In the genomic region with DNA sequence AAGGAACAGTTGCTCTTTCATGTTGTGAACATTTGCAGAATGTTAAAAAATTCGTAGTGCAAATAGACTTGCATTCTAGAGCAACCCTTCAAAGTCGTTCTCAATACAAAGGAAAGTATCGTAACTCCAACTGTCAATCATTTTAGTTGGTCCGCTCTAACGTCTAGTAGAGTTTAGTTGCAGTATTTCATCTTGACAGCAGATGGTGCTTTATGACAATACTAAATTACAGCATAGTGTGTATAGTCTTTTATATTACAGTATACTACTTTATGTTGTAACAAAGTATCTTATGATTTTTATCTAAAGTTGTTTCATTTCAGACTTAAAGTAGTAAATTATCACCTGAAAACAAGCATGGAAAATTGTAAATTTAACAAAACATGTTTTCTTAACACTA, we compare ENCODE assay signal across 18 mouse cellular contexts.
A peak's percentile ranks its signal among the peaks of the same experiment; 100 is the strongest.
DNase-seq lines count a peak whose midpoint lies in the region; ATAC-seq and TF ChIP-seq lines count a peak whose summit lies in the region.
"Had no signal": no experiment of that assay in that cellular context is flagged by ENCODE, and none has a peak within 500 bp of the region (broad histone marks: within the 10 kb centered on the region; RNA-seq: fewer than 3 reads in every experiment).

No protein-coding gene starts in this region.

- no peak for DNase-seq in gastrocnemius, adult 2 months
- no peak for DNase-seq in gastrocnemius, postnatal 4 days (ENCODE audit: low spot score in 2 of 2)
- peak; percentile 32 for DNase-seq in lung, postnatal 0 days (ENCODE audit: low spot score)
- DNase-seq in lung, adult 2 months, result no peak
- peak; percentile 29 for DNase-seq in CH12.LX (ENCODE audit: extremely low read depth)
- DNase-seq in naive thymus-derived CD4-positive, alpha-beta T cell, adult 2 months (ENCODE audit: low read depth), result peak; percentile 62
- no peak for DNase-seq in right cerebral cortex, postnatal 36 days (ENCODE audit: low spot score in 2 of 2)
- DNase-seq: cerebellum, adult 2 months; gastrocnemius, postnatal 10 days; kidney, adult 18-20 months; right cerebral cortex, adult 18-20 months; thymus, adult 18-20 months had no signal

- peak; percentile 75 for TF ChIP-seq RAD21 in CH12.LX (IDR thresholded peaks at IDR 0.05; ENCODE audit: low read depth, low read length)

- intact Hi-C loops in gastrocnemius, adult 2 months (cut with DNase I), result no loop called here

- 65% methylated on average over 5 of the region's 5 CpGs for WGBS in lung, postnatal 0 days
- 67% methylated on average over 5 of the region's 5 CpGs for WGBS in lung, adult 2 months

- dilution Hi-C loops in CH12.LX (cut with MboI; ENCODE audit: extremely low pct_ligation_motif_present, extremely low pct_unique_long_range_greater_than_20kb, low sequenced_read_pairs), result no loop called here

- in situ Hi-C loops in CH12.LX (cut with MboI; ENCODE audit: low pct_ligation_motif_present, low pct_unique_long_range_greater_than_20kb, low sequenced_read_pairs), result loop anchor here (25.0 kb wide), 1 partner anchor 647 kb away; no protein-coding TSS in a partner anchor

- H3K4me3 ChIP-seq in gastrocnemius, adult 2 months, result no peak overlapping the region
- no peak overlapping the region for H3K4me3 ChIP-seq in lung, postnatal 0 days (ENCODE audit: low read depth, low read length)
- H3K4me3 ChIP-seq in lung, adult 2 months (replicated peaks; ENCODE audit: extremely low read depth, low read depth, low read length), result no peak overlapping the region
- H3K4me3 ChIP-seq in CH12.LX (replicated peaks in 1 of 3; ENCODE audit: low read depth in 2 of 3, low read length in 2 of 3, poor library complexity in 1 of 3), result no peak overlapping the region
- H3K4me3 ChIP-seq: embryonic facial prominence, embryonic 13.5 days; forebrain, embryonic 13.5 days; limb, embryonic 10.5 days; liver, embryonic 15.5 days; midbrain, embryonic 15.5 days had no signal

- no peak for TF ChIP-seq POLR2A in lung, adult 2 months (IDR thresholded peaks at IDR 0.05; ENCODE audit: borderline replicate concordance, extremely low read depth, low read depth, low read length)
- no peak for TF ChIP-seq POLR2A in CH12.LX (IDR thresholded peaks at IDR 0.05; ENCODE audit: low read depth, low read length)

- H3K9me3 ChIP-seq in lung, postnatal 0 days (ENCODE audit: low read length), result no peaks in the 10 kb centered on the region
- no peaks in the 10 kb centered on the region for H3K9me3 ChIP-seq in CH12.LX (replicated peaks; ENCODE audit: low read length)
- H3K9me3 ChIP-seq: embryonic facial prominence, embryonic 13.5 days; forebrain, embryonic 13.5 days; limb, embryonic 10.5 days; liver, embryonic 15.5 days; midbrain, embryonic 15.5 days had no signal

- no peak overlapping the region for H3K9ac ChIP-seq in lung, postnatal 0 days (replicated peaks; ENCODE audit: low read depth)
- H3K9ac ChIP-seq in CH12.LX (ENCODE audit: insufficient read depth, low read depth), result no peak overlapping the region
- H3K9ac ChIP-seq: embryonic facial prominence, embryonic 13.5 days; forebrain, embryonic 13.5 days; liver, embryonic 15.5 days; midbrain, embryonic 15.5 days had no signal

- TF ChIP-seq CTCF in gastrocnemius, adult 2 months (IDR thresholded peaks at IDR 0.05), result peak; percentile 27; the same call in 1 of the 2 replicates
- TF ChIP-seq CTCF in lung, postnatal 0 days (IDR thresholded peaks at IDR 0.05), result peak; percentile 50
- no peak for TF ChIP-seq CTCF in lung, adult 2 months (IDR thresholded peaks at IDR 0.05; ENCODE audit: insufficient read depth, low read length)
- TF ChIP-seq CTCF in CH12.LX (conservative IDR thresholded peaks at IDR 0.05 in 1 of 2, IDR thresholded peaks at IDR 0.05 in 1 of 2; ENCODE audit: low read depth in 2 of 2, low read length in 2 of 2), result peak in 1 of 2 experiments; percentile 61; a peak in 2 of 4 replicates

- no peaks in the 10 kb centered on the region for H3K79me2 ChIP-seq in CH12.LX (replicated peaks; ENCODE audit: control insufficient read depth, extremely low read depth, insufficient read depth, poor library complexity, severe bottlenecking)

- no peak for TF ChIP-seq EP300 in lung, postnatal 0 days (IDR thresholded peaks at IDR 0.05)
- TF ChIP-seq EP300 in CH12.LX (IDR thresholded peaks at IDR 0.05; ENCODE audit: low read length), result no peak

- no peak for ATAC-seq in lung, postnatal 0 days
- ATAC-seq: forebrain, embryonic 13.5 days; midbrain, embryonic 15.5 days had no signal

- no peaks in the 10 kb centered on the region for H3K36me3 ChIP-seq in lung, postnatal 0 days (ENCODE audit: insufficient read depth, low read length)
- no peaks in the 10 kb centered on the region for H3K36me3 ChIP-seq in CH12.LX (replicated peaks in 1 of 2; ENCODE audit: control insufficient read depth in 1 of 2, insufficient read depth in 1 of 2, low read length in 1 of 2)
- H3K36me3 ChIP-seq: liver, embryonic 15.5 days; midbrain, embryonic 15.5 days had no signal

- no peaks in the 10 kb centered on the region for H3K27me3 ChIP-seq in lung, postnatal 0 days (replicated peaks; ENCODE audit: insufficient read depth, low read length)
- no peaks in the 10 kb centered on the region for H3K27me3 ChIP-seq in CH12.LX (replicated peaks)
- H3K27me3 ChIP-seq: embryonic facial prominence, embryonic 13.5 days; forebrain, embryonic 13.5 days; liver, embryonic 15.5 days; midbrain, embryonic 15.5 days had no signal

- H3K4me2 ChIP-seq in lung, postnatal 0 days (replicated peaks; ENCODE audit: low read depth, low read length), result no peak overlapping the region
- no peak overlapping the region for H3K4me2 ChIP-seq in CH12.LX (ENCODE audit: insufficient read depth, low read depth, poor library complexity, severe bottlenecking)
- H3K4me2 ChIP-seq: embryonic facial prominence, embryonic 13.5 days; forebrain, embryonic 13.5 days; heart, embryonic 11.5 days; liver, embryonic 15.5 days; midbrain, embryonic 15.5 days had no signal

- no peak overlapping the region for H3K27ac ChIP-seq in gastrocnemius, adult 2 months
- H3K27ac ChIP-seq in lung, postnatal 0 days (ENCODE audit: low read length), result no peak overlapping the region
- H3K27ac ChIP-seq in CH12.LX (ENCODE audit: insufficient read depth, low read depth), result no peak overlapping the region
- H3K27ac ChIP-seq: embryonic facial prominence, embryonic 13.5 days; forebrain, embryonic 13.5 days; limb, embryonic 10.5 days; liver, embryonic 15.5 days; midbrain, embryonic 15.5 days had no signal

- H3K4me1 ChIP-seq in lung, postnatal 0 days (ENCODE audit: insufficient read depth, low read depth, low read length), result no peaks in the 10 kb centered on the region
- H3K4me1 ChIP-seq in lung, adult 2 months (ENCODE audit: control insufficient read depth, insufficient read depth, low read length), result no peaks in the 10 kb centered on the region
- H3K4me1 ChIP-seq in CH12.LX (ENCODE audit: control insufficient read depth in 1 of 2, insufficient read depth in 2 of 2), result no peaks in the 10 kb centered on the region
- H3K4me1 ChIP-seq: forebrain, embryonic 13.5 days; liver, embryonic 15.5 days; midbrain, embryonic 15.5 days had no signal

TF ChIP-seq in CH12.LX, 34 proteins besides CTCF, POLR2A, EP300 and RAD21:
- TF ChIP-seq MAFK (IDR thresholded peaks at IDR 0.05; ENCODE audit: insufficient replicate concordance, low read length) (no peak), SMC3 (IDR thresholded peaks at IDR 0.05; ENCODE audit: low read depth, low read length) (peak; percentile 59; the same call in 1 of the 2 replicates)
TF ChIP-seq in CH12.LX: peak in this region for 1.

Comparison
In these comparisons a context has a peak if more than half of its experiments do, and no peak if none do; other contexts are left out.
1. DNase-seq: peak in lung, postnatal 0 days (single experiment), CH12.LX (single experiment) and naive thymus-derived CD4-positive, alpha-beta T cell, adult 2 months (single experiment); none in gastrocnemius, adult 2 months (single experiment), gastrocnemius, postnatal 4 days (0 of 2), lung, adult 2 months (single experiment) and right cerebral cortex, postnatal 36 days (0 of 2).